Mouse (Mus musculus) frontal cortex, adult (tissue): ENCODE data around the gene Stard3nl.

Source experiments
- ATAC-seq: cut with Nextera tagmentation; 2 replicates; pipeline ENCODE4 v1.9.2; 2017; ENCODE audit warnings: mild to moderate bottlenecking, moderate library complexity, mixed read lengths; ENCODE audit not compliant: low TSS enrichment

Stard3nl gene

GRCm38 (mm10) chr13:19395688-19396354, at the start of gene Stard3nl:
Gene Stard3nl, minus strand, starts transcription at chr13:19395795.
- ATAC-seq: peak; percentile 97

GRCm38 (mm10) chr13:19438040-19438439, 42.4 kb upstream of the Stard3nl start:
- ATAC-seq: no peak

GRCm38 (mm10) chr13:19429812-19430370, 34.3 kb upstream of the Stard3nl start:
- no peak for ATAC-seq

- ATAC-seq: no peak
Measured at GRCm38 (mm10) chr13:19428076-19428475, 32.5 kb upstream of the Stard3nl start.

GRCm38 (mm10) chr13:19424563-19424962, 29.0 kb upstream of the Stard3nl start:
- ATAC-seq: no peak

GRCm38 (mm10) chr13:19422521-19422920, 26.9 kb upstream of the Stard3nl start:
- ATAC-seq: peak; percentile 59; the same call in 1 of the 2 replicates

GRCm38 (mm10) chr13:19417885-19418521, 22.4 kb upstream of the Stard3nl start:
- ATAC-seq: no peak

GRCm38 (mm10) chr13:19415894-19416531, 20.4 kb upstream of the Stard3nl start:
- ATAC-seq: no peak

- ATAC-seq: peak; percentile 93
Measured at GRCm38 (mm10) chr13:19415337-19415736, 19.7 kb upstream of the Stard3nl start.

GRCm38 (mm10) chr13:19412334-19412939, 16.8 kb upstream of the Stard3nl start:
- ATAC-seq: no peak

GRCm38 (mm10) chr13:19411886-19412285, 16.3 kb upstream of the Stard3nl start:
- no peak for ATAC-seq

GRCm38 (mm10) chr13:19410694-19411093, 15.1 kb upstream of the Stard3nl start:
- ATAC-seq: no peak

- ATAC-seq: no peak
Measured at GRCm38 (mm10) chr13:19407953-19408352, 12.4 kb upstream of the Stard3nl start.

- no peak for ATAC-seq
Measured at GRCm38 (mm10) chr13:19404623-19405022, 9.0 kb upstream of the Stard3nl start.

- ATAC-seq: peak; percentile 71
Measured at GRCm38 (mm10) chr13:19394798-19395687, 552 bp downstream of the Stard3nl start.

GRCm38 (mm10) chr13:19394171-19394570, 1.4 kb downstream of the Stard3nl start:
- no peak for ATAC-seq

- ATAC-seq: no peak
Measured at GRCm38 (mm10) chr13:19393731-19394130, 1.9 kb downstream of the Stard3nl start.

GRCm38 (mm10) chr13:19391608-19392007, 4.0 kb downstream of the Stard3nl start:
- ATAC-seq: no peak

GRCm38 (mm10) chr13:19390296-19390695, 5.3 kb downstream of the Stard3nl start:
- no peak for ATAC-seq

GRCm38 (mm10) chr13:19389896-19390295, 5.7 kb downstream of the Stard3nl start:
- no peak for ATAC-seq

GRCm38 (mm10) chr13:19389434-19389833, 6.2 kb downstream of the Stard3nl start:
- ATAC-seq: no peak
